Mouse (Mus musculus) heart, postnatal 0 days (tissue): Measurements from ENCODE around the gene Cd3e.

ENCODE experiments used
- CTCF ChIP-seq: IDR thresholded peaks from 2 replicates; pipeline ENCODE4 v1.5.1; 2016; ENCODE audit warnings: antibody characterized with exemption, control low read depth, low read depth
- EP300 ChIP-seq: IDR thresholded peaks from 2 replicates; pipeline ENCODE4 v1.6.1; 2016; ENCODE audit warnings: antibody characterized with exemption, low read depth

DNA sequence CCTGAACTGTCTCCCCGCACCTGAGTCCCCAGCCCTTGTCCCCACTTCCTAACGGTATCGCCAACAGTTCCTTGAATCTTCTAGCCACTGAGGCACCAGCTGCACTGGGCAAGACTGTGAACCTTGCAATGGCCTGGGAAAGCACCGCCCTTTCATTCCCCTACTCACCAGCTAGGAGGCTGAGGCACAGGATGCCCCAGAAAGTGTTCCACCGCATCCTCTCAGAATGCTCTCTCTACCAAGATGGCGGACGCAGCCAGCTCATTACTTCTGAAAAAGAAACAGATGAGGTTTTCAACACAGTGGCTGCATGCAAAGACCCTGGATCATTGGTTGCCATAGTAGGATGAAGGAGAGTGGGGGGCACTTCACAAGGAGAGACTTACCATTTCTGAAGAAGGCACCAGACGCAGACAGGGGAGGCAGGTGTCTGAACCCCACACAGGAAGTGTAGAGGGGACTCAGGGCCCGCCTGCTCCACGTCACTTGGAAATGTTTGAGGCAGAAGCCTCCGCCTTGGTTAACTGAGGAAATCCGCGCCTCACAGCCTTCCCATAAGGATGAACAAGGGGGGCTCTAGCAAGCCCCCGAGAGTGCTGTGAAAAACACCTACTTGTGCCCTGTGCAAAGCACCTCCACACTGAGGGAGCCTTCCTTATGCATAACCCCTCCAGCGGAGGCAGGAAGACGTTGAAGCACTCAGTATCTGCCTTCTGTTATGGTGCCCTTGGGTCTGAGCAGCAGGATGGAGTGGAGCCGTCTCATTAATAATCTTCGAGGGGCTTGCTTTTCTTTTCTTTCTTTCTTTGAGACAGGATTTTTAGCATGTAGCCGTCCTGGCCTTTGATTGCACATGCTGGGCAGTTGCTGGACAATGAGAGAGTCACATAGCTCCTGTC is at the start of gene Cd3e:
- TF ChIP-seq EP300, result no peak
- TF ChIP-seq CTCF, result no peak
